8 mouse cellular contexts compared by ENCODE assay signal in the genomic region with DNA sequence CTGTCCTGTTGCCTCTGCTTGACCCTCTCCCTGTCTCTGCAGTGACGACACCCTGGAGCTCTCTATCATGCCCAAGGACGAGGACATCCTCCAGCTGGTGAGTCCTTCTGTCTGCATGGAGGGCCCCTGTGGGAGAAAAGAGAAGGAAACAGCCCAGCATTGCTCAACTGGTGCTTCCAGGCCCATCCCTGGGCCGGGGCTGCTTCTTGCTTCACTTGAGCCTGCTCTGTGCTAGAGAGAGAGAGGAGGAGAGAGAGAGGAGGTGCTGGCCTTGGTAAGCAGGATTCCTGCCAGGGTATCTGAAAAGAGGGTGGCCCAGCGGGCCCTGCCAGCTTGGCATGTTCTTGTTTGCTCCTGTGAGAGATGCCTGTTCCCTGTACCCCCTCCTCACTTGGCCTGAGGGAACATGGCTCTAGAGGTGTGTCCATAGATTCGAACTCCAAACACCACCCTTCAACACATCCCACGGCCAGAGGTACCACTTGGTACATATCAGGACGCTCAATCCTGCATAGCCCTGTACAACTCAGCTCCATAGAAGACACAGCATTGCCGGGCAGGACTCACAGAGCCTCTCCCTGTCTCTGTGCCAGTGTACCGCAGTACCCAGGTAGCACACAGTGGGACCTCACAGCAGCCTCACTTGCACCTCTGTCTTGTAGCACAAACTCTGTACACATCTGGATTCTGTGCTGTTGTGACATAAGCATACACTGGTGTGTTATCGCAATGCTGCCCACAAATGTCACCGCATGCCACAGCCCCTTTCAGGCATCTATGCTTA. TPM values are rescaled to one million over a fixed set of nuclear protein-coding genes. Genes with fewer than 3 reads are reported as not detected.
DNase-seq lines count a peak whose midpoint lies in the region; ATAC-seq and TF ChIP-seq lines count a peak whose summit lies in the region.

No protein-coding gene starts in this region.

- no peak for TF ChIP-seq EP300 in liver, postnatal 0 days (IDR thresholded peaks at IDR 0.05; ENCODE audit: low read depth)

- H3K9me3 ChIP-seq in heart, embryonic 10.5 days: no peaks in the 10 kb centered on the region
- H3K9me3 ChIP-seq in heart, embryonic 12.5 days (replicated peaks): no peaks in the 10 kb centered on the region
- H3K9me3 ChIP-seq in liver, postnatal 0 days (ENCODE audit: low read length): no peaks in the 10 kb centered on the region

- H3K4me3 ChIP-seq in heart, embryonic 10.5 days: no peak overlapping the region
- no peak overlapping the region for H3K4me3 ChIP-seq in heart, embryonic 12.5 days
- H3K4me3 ChIP-seq in liver, postnatal 0 days (ENCODE audit: low read depth, low read length): no peak overlapping the region

- peak overlapping the region; percentile 84 for H3K27ac ChIP-seq in heart, embryonic 10.5 days
- H3K27ac ChIP-seq in heart, embryonic 12.5 days (ENCODE audit: poor library complexity, severe bottlenecking): peak overlapping the region; percentile 76
- peak overlapping the region; percentile 66; the same call in 1 of the 2 replicates for H3K27ac ChIP-seq in liver, postnatal 0 days (ENCODE audit: low read depth)

- peak overlapping the region; percentile 3; the same call in 1 of the 2 replicates for H3K9ac ChIP-seq in heart, embryonic 12.5 days
- no peak overlapping the region for H3K9ac ChIP-seq in liver, postnatal 0 days (replicated peaks)

- 87% methylated on average over 11 of the region's 11 CpGs for WGBS in heart, embryonic 10.5 days
- 85% methylated on average over 11 of the region's 11 CpGs for WGBS in heart, embryonic 12.5 days
- 79% methylated on average over 11 of the region's 11 CpGs for WGBS in liver, postnatal 0 days (ENCODE audit: insufficient replicate concordance)

- peaks cover 68% of the 10 kb centered on the region for H3K4me1 ChIP-seq in heart, embryonic 10.5 days
- peaks cover 52% of the 10 kb centered on the region for H3K4me1 ChIP-seq in heart, embryonic 12.5 days (replicated peaks)
- peaks cover 54% of the 10 kb centered on the region for H3K4me1 ChIP-seq in liver, postnatal 0 days (ENCODE audit: insufficient read depth)

- no peaks in the 10 kb centered on the region for H3K27me3 ChIP-seq in heart, embryonic 10.5 days (ENCODE audit: insufficient read depth, poor library complexity, severe bottlenecking)
- H3K27me3 ChIP-seq in heart, embryonic 12.5 days (replicated peaks): no peaks in the 10 kb centered on the region
- no peaks in the 10 kb centered on the region for H3K27me3 ChIP-seq in liver, postnatal 0 days (ENCODE audit: insufficient read depth, low read length)

- no peak for ATAC-seq in heart, embryonic 12.5 days (ENCODE audit: insufficient number of reproducible peaks, low FRiP score)
- no peak for ATAC-seq in liver, postnatal 0 days

- H3K36me3 ChIP-seq in heart, embryonic 10.5 days: peaks cover 100% of the 10 kb centered on the region
- H3K36me3 ChIP-seq in heart, embryonic 12.5 days: peaks cover 96% of the 10 kb centered on the region
- peaks cover 94% of the 10 kb centered on the region for H3K36me3 ChIP-seq in liver, postnatal 0 days (replicated peaks; ENCODE audit: insufficient read depth, low read length)

- H3K4me2 ChIP-seq in heart, embryonic 12.5 days: no peak overlapping the region
- no peak overlapping the region for H3K4me2 ChIP-seq in liver, postnatal 0 days (ENCODE audit: low read depth, low read length)

- TF ChIP-seq CTCF in liver, postnatal 0 days (IDR thresholded peaks at IDR 0.05; ENCODE audit: low read depth): no peak

- no peak for DNase-seq in heart, embryonic 10.5 days (ENCODE audit: low spot score)
- no peak for DNase-seq in heart, postnatal 4 days
- DNase-seq in NIH3T3 (ENCODE audit: low read depth): peak; percentile 36
- no peak for DNase-seq in liver, postnatal 0 days
- no peak for DNase-seq in layer of hippocampus, postnatal 14 days (ENCODE audit: low spot score in 2 of 2)
- no peak for DNase-seq in layer of hippocampus, adult 9-11 months
- no peak for DNase-seq in thymus, postnatal 14 days

RNA-seq across cellular contexts. Expression of a gene that starts 33.5 kb away (rescaled TPM):
- 6.8 and 7.8 TPM in 2 replicates for polyA plus RNA-seq in heart, embryonic 10.5 days (2016; fragmentation: Nextera tagmentation; extraction: Ambion mirVana)
- total RNA-seq in heart, postnatal 4 days (2021): 10 to 100 TPM; 51.0 to 52.3 TPM
- 12.4 and 12.5 TPM in 2 replicates for polyA plus RNA-seq in heart, embryonic 12.5 days (2016; fragmentation: Nextera tagmentation; extraction: Ambion mirVana)
- 5.6 and 5.7 TPM in 2 replicates for polyA plus RNA-seq in liver, postnatal 0 days (2015; fragmentation: Nextera tagmentation; extraction: Ambion mirVana)
- 10 to 100 TPM; 66.7 to 70.0 TPM for total RNA-seq in layer of hippocampus, postnatal 14 days (2021)

RNA-seq across cellular contexts. Expression of a gene that starts 51.3 kb away (rescaled TPM):
- 1.3 TPM in 2 replicates for polyA plus RNA-seq in heart, embryonic 10.5 days (2016; fragmentation: Nextera tagmentation; extraction: Ambion mirVana)
- total RNA-seq in heart, postnatal 4 days (2021): not detected
- 0.90 and 1.00 TPM in 2 replicates for polyA plus RNA-seq in heart, embryonic 12.5 days (2016; fragmentation: Nextera tagmentation; extraction: Ambion mirVana)
- polyA plus RNA-seq in liver, postnatal 0 days (2015; fragmentation: Nextera tagmentation; extraction: Ambion mirVana): 0.20 and 0.25 TPM in 2 replicates
- not detected for total RNA-seq in layer of hippocampus, postnatal 14 days (2021)
